Mouse (Mus musculus): ENCODE data around the gene Aebp2.
"Not testable (repeated sequence)": the region's sequence is repeated elsewhere in the genome, so short reads cannot be mapped to it uniquely, and the experiment has no call there.

The Aebp2 gene

DNA sequence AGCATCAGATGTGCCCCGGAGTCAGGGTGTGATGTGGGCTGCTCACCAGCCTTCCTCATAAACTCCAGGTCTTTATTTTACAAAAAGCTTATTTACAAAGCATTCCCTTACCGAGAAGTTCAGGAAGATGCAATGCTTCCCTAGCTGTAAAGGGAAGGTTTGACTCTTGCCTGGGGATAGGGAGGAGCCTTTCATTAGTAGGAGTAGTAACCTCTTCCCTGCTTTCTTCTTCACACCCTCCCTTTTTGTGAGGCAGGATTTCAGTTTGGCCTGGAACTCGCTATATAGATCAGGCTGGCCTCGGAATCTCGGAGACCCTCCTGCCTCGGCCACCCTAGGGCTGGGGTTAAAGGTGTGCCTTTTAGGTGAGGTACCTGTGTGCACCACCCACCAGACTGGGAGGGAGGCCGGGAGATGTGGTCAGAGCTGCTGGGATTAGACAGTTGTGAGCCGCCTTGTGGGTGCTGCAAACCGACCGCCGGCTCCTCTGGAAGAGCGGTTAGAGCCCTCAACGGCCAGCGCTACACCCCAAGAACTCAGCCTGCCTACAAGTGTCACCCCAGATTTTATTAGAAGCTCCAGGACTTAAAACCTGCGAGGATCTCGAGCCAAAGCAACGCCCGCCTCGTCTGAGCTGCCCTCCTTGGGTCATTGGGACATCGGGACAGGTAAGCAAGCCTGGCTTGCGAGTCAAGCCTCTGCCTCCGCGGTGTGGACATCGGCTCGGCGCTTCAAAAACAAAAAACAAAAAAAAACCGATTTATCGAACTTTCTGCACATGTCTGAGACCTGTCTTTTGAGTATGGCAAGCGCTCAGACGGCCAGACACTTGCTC is at the start of gene Aebp2:
Gene Aebp2 (plus strand): TSS at position 273 of the 835 bp plus-strand sequence.
- in situ Hi-C loops (cut with MboI; ENCODE audit: unreplicated experiment in 2 of 2), result no loop called here

DNA sequence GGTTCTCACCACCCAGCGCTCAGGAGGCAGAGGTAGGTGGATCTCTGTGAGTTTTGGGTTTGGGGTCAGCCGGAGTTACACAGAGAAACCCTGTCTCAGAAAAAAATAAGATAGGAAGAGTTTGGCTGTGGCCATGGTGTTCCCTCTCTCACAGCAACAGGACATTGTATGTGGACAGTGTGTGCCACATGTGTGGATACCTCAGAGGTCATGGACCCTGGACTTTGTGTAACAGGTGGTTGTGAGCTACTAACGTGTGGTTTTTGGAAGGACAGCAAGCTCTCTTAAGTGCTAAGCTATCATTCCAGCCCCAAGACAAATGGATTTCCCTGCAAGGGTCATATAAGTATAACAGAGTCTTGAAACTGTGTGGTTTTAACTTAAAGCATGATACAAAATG is 47.5 kb upstream of the Aebp2 start:
- in situ Hi-C loops (cut with MboI; ENCODE audit: unreplicated experiment in 2 of 2), result loop anchor here in 1 of 2 experiments (5.0 kb wide), 1 partner anchor 137 kb away; no protein-coding TSS in a partner anchor

DNA sequence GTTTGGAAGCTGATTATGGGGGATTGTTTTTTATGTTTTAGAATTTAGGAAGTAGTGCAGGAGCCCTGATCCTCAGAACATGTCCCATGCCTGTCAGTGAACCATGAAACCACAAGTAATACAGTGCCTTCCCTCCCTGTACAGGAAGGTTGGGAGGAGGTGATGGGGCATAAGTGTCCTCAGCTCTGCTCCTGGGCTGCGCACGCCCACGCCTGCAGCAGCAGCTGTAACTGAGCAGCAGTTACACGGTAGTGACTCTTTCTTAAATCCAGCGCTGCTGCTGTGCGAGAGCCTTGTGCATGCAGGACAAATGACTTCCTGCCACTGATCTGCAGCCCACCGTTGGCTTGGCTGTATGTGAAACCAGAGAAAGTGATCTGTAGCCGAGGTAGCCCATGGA is 46.3 kb upstream of the Aebp2 start:
- in situ Hi-C loops (cut with MboI; ENCODE audit: unreplicated experiment in 2 of 2), result loop anchor here in 1 of 2 experiments (5.0 kb wide), 1 partner anchor 136 kb away; no protein-coding TSS in a partner anchor

DNA sequence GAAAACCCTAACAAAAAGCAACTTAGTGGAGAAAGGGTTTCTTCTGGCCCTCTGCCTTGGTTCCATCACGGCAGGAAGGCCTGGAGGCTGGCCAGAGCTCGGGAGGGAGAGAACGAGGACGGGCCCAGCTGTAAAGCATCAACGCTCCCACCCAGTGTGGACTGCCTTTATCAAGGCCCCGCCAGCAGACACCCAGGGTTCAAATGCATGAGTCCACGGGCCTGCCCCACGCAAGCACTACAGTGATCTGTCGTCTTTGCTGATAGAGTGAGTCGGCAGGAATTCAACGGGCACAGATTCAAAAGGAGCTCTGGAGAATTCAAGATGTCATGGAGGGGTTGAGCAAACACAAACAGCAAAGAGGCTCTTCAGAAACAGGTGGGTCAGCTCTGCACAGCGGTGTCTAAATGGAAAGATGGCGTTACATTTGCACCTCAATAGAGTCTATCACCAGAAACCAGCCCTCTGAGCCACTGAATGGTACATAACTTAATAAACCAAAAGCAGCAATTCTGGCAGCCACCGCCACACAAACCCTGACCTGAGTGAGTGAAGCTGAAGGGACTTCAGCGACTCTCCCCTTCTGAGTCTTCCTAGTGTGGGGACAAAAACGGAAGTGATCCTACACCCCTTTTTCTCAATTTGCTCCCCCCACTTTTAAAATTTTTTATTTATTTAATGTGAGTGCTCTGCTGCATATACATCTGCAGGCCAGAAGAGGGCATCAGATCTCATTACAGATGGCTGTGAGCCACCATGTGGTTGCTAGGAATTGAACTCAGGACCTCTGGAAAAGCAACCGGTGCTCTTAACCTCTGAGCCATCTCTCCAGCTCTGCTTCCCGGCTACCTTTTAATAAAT is 45.3 kb upstream of the Aebp2 start:
- in situ Hi-C loops (cut with MboI; ENCODE audit: unreplicated experiment in 2 of 2), result loop anchor here in 1 of 2 experiments (5.0 kb wide), 1 partner anchor 135 kb away; no protein-coding TSS in a partner anchor

DNA sequence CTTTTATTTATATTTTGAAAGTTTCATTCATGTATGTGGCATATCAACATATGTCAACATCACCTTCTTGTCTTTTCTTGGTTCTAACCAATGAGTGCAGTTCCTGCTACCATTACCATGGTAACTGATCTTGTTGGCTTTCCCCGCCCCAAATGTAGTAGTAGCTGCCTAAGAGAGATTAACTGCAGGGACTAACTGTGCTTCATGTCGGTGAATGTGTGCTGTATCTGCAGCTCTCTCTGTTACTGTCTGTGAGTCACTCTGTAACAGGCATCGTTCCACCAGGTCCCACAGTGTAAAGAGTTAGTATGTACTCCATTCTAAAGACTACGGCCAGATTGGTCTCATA is 44.7 kb upstream of the Aebp2 start:
- in situ Hi-C loops (cut with MboI; ENCODE audit: unreplicated experiment in 2 of 2), result loop anchor here in 1 of 2 experiments (5.0 kb wide), 1 partner anchor 135 kb away; no protein-coding TSS in a partner anchor

DNA sequence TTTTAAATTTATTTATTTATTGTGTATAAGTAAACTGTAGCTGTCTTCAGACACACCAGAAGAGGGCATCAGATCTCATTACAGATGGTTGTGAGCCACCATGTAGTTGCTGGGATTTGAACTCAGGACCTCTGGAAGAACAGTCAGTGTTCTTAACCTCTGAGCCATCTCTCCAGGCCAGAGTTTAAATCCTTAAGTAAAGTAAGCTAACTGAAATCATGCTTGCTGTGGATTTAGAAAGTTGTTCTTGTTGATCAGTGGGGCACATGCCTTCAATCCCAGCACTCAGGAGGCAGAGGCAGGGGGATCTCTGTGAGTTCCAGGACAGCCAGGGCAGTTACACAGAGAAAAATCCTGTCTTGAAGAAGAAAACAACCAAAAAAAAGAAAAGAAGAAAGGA is 43.5 kb upstream of the Aebp2 start:
- in situ Hi-C loops (cut with MboI; ENCODE audit: unreplicated experiment in 2 of 2), result loop anchor here in 1 of 2 experiments (5.0 kb wide), 1 partner anchor 133 kb away; no protein-coding TSS in a partner anchor

DNA sequence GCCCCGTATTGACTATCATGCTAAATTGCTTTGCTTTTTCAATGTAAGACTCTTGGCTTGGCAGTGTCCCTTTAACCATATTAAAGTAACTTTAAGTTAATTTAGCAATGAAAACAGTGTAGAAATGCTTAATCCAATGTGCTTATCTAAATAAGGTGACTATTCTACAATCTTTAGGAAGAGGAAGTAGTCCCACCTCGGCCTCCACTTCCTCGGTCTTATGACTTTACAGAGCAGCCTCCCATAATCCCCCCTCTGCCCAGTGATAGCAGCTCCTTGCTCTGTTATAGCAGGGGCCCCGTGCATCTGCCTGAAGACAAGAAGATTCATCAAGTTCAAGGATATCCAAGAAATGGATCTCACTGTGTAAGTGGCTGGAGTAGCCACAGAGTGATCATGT is 42.3 kb upstream of the Aebp2 start:
- in situ Hi-C loops (cut with MboI; ENCODE audit: unreplicated experiment in 2 of 2), result no loop called here

DNA sequence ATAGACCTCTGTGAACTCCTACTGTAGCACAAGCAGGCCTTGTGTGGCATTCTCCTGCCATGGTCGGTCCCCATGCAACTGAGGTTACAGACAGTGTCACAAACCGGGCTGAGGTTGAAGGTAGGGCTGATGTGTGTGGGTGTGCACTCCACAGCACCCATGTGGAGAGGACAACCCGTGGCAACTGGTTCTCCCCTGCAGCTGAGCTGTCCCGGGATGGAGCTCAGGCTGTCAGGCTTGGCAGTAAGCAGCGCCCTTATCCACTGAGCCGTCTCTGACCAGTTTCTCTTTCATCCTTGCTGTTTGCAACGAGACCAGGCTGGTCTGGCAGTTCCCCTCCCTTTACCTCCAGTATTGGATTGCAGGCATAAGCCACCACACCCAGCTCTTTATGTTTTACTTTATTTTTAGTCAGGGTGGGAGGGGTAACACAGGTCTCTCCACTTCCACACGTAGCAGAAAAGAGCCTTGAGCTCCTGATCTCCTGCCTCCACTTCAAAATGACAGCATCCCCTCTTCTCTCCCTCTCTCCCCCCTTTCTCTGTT is 35.7 kb upstream of the Aebp2 start:
- in situ Hi-C loops (cut with MboI; ENCODE audit: unreplicated experiment in 2 of 2), result no loop called here

DNA sequence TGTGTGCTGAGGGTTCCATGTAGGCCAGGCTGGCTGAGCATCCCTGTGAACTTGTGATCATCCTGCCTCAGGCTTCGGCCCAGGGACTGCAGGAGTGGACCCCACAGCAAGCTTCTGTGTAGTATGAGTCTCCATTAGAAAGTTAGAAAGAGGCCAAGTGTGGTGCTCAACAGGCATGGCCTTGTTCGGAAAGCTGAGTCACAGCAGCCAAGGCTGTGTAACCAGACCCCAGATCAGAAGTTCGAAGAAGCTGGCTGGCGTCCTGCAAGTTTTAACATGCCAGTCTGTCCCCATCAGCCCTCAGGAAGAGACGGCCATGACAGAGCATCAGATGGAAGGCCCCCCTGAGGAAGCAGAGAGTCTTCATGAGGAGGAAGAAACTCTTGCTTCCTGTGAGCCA is 31.1 kb upstream of the Aebp2 start:
- in situ Hi-C loops (cut with MboI; ENCODE audit: unreplicated experiment in 2 of 2), result no loop called here

DNA sequence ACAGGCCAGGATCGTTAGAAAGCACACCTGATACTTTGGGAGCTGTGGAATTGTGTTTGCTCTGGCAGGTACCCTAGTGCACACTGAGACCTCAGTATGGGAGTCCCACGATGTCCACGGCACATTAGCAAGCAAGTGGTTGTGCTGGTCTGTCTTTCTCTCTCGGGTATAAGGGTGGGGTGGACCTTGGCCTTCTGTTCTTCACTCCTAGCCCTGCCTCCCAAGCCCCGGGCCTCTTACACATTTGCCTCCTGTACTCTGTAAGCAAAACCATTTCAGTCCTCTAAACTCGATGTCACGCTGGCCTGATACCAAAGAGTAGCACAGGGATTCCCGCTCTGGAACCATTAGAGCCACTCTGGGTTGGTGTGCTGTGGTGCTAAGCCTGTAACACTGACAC is 29.8 kb upstream of the Aebp2 start:
- in situ Hi-C loops (cut with MboI; ENCODE audit: unreplicated experiment in 2 of 2), result no loop called here

DNA sequence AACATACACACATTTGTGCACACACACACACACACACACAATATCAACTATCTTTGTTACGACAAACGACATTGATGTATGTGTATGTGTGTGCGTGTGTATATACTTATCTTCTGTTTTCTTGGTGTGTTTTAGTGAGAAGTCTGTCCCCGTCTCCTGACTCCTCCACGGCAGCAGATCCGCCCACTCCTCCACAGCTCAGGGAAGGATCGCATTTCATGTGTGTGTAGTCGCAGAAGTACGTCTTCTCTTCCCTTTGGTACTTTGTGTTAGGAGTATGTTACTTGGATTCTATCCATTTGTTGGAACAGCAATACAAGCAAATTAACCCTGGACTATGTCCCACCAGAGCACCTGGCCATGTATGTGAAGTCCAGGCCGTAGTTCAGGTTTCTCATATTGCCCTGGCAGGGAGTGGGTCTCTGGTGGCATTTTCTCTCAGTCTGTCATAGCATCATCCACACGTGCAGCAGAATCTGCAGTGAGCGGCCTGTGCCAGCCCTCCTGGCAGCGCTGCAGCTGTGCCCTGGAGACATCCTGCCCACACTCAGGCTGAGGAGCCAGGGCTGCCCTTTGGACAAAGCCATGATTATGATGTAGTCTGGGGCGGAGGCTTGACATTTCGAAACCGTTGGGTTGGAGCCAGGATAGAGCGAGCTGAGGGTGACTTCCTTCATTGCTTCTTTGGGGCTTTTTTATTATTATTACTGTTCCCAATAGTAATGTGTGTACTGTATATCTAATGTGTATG is 28.9 kb upstream of the Aebp2 start:
- in situ Hi-C loops (cut with MboI; ENCODE audit: unreplicated experiment in 2 of 2), result no loop called here

DNA sequence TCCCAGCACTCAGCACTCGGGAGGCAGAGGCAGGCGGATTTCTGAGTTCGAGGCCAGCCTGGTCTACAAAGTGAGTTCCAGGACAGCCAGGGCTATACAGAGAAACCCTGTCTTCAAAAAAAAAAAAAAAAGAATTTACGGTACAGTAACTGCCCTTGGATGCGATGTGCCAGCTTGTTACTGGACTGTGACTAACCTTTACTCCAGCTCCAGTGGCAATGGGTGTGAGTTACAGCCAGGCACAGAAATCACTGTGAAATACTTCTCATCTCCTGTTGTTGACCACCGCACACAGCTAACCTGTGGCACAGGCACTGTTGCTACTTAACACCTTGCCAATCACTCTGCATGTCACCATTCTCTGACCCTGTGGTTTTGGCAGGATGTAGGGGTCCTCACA is 26.9 kb upstream of the Aebp2 start:
- in situ Hi-C loops (cut with MboI; ENCODE audit: unreplicated experiment in 2 of 2), result not testable (repeated sequence)

DNA sequence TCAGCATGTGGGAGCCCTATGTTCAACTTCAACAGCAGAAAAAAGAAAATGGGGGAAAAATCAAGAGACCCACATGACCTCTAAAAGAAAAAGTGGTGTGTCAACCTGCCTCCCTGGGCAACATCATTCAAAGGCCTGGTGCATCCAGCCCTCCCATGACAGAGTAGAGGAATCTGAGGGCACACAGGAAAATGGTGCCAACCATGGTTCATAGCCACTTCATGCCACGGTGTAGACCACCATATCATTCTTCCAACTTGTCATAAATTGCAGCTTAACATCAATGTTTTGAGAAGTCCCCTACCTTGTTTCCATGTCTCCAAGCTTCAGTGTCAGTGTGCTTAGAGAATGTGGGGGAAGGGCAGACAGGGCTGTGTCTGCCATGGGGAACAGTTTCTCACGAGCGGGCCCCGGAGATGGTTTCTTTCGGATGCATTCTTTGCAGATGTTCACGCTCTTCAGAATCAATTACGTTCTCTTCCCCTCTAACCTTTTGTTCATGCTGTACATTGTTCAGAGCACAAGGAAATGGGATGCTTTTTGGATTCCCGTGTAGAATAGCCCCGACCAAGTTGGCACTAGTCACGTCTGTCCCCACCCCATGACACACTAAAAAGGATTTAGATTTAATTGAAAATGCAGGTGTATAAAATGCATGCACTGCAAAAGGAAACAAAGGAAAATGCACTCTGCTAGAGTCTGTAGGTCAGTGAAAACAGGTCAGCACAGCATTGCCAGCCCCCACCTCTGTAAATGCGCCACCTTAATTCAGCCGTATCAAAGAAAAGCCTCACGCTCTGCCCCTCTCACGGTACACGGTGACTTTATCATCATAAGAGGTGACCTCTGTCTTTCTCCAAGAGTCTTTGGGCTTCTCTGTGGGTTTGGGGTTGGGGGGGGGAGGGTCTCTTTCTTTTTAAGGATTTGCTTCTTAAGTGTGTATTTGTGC is 24.8 kb upstream of the Aebp2 start:
- in situ Hi-C loops (cut with MboI; ENCODE audit: unreplicated experiment in 2 of 2), result no loop called here

DNA sequence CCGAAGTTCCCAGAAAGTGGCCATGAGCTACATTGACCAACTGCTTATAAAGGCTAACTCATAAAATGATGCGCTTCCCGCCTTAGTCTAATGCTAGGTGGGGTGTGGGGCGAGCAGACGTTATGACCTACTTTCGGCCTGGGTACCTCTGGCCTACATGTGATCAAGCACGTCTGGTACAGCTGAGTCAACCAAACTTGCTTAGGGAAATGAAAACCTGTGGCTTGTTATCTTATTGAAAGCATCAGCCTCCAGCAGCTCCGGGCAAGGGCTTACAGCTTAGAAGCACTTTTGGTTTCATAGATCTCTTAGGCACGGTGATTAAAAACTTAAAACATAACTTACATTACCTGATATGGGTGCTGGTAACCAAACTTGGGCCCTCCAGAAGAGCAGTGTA is 23.9 kb upstream of the Aebp2 start:
- in situ Hi-C loops (cut with MboI; ENCODE audit: unreplicated experiment in 2 of 2), result no loop called here

DNA sequence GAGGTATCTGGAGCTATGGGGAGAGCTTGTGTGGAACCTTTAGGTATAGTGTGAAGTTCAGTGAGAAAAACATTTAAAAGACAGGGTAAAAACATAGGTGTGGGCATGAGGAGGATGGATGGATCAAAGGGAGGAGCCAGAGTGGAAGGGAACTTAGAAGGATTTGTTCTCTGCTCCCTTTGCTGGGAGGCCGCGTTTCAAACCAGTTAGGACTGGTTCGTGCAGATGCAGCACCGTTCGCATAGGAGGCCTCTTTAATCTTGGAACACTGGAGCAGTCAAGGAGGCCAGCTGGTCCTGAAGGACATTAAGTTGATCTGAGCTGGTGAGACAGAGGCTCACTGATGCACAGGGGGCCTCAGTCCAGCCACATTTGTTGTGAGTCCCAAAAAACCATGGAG is 23.1 kb upstream of the Aebp2 start:
- in situ Hi-C loops (cut with MboI; ENCODE audit: unreplicated experiment in 2 of 2), result no loop called here

DNA sequence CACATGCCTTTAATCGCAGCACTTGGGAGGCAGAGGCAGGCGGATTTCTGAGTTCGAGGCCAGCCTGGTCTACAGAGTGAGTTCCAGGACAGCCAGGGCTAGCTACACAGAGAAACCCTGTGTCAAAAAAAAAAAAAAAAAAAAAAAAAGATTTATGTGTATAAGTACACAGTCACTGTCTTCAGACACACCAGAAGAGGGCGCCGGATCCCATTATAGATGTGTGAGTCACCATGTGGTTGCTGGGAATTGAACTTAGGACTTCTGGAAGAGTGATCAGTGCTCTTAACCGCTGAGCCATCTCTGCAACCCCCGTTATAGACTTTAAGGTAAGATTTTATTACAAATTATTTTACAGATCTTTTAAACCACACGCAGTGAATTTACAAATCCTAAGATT is 21.8 kb upstream of the Aebp2 start:
- in situ Hi-C loops (cut with MboI; ENCODE audit: unreplicated experiment in 2 of 2), result not testable (repeated sequence)

DNA sequence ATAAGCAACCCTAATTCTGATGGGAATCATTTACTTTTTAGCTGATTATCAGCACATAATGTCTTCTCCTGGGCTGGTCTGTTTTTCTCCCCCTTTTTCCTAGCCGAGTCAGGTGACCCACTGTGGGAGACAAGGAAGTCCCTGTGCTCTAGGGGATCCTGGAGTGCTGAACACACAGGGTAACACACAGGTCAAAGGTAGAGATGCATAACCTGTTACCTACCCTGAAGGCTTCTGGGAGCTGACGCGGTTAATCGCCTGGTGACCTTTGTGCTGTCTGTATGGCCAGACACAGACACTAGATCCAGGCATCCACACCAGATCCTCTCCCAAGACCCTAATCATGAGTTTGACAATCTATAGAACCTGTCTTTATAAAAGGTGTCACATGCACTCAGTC is 21.3 kb upstream of the Aebp2 start:
- in situ Hi-C loops (cut with MboI; ENCODE audit: unreplicated experiment in 2 of 2), result no loop called here

DNA sequence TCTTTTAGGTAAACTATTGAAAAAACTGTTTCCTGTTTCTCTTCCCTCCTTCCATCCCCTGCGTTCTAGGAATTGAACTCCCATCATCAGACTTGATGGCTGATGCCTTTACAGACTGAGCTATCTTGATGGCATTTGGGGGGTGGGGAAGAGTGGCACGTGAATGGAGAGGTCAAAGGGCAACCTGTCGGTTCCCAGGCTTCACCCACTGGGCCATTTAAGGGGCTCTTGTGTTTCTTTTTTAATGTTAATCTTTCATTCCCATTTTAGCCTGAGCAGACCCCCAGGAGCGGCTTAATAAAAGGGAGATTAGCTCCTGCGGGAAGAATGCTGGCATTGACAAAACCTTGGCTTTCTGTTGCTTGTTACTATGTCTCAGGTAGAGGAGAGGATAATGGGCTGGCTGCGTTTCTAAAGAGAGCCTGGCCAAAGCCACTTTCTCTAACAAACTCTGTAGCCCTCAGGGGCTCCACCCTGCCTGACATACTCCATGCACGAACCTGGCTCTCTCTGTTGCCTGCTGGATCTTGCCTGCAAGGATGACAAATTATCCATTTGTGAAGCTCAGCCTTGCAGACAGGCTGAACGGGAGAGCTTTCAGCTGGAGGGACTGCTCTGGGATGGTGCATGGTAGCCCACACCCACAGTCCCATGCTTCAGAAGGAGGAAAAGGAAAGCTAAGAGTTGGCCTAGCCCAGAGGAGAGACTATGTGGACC is 19.1 kb upstream of the Aebp2 start:
- in situ Hi-C loops (cut with MboI; ENCODE audit: unreplicated experiment in 2 of 2), result no loop called here

DNA sequence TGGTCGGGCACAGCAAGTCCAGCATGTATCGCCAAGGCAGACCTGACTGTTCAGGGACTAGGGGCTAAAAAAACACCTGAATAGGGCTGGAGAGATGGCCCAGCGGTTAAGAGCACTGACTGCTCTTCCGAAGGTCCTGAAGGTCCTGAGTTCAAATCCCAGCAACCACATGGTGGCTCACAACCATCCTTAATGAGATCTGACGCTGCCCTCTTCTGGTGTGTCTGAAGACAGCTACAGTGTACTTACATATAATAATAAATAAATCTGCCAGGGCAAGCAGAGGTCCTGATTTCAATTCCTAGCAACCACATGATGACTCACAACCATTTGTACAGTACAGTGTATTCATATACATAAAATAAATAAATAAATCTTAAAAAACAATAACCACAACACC is 17.3 kb upstream of the Aebp2 start:
- in situ Hi-C loops (cut with MboI; ENCODE audit: unreplicated experiment in 2 of 2), result not testable (repeated sequence)

Measured in v-Abl transformed pro-B cells (cell line).